Mouse (Mus musculus): ENCODE measurements at regions not wholly inside any gene's neighbourhood (a gene's known extent, or its start where the extent isn't known, plus 50 kb on each side); places are given as distances from the start of the nearest gene placed in this dataset.

DNA sequence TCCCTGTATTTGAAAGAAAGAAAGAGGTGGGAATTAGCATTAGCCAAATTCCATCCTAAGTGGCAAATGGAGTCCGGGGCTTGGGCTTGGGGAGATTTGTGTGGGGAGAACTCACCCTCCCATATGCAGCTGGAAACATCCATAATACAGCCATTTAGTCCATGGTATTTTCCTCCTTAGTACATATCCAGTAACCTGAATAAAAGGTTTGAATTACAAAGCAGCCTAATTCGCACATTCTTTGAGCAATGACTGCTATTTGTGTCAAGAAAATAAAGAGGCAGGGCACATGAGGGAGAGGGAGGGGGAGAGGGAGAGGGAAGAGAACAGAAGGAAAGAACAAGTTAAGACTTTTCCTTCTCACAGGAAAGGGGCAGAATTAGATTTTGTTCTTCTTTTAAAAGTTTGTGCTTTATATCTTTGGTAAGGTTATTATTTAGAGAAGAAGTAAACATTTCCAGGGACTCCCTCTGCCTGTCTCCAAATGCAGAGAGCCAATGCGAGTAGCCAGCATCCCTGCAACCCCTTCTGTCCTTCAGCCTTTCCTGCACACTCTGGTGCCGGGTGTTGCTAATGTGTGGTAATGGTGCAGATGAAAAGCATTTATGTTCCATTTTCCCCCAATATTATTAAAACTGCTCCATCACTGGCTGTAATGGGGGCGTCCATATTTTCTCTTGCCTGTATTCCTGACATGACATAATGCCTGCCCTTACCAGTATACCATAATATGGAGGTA is 530.6 kb upstream of the Lsamp start:
- Histone ChIP-seq H3K4me3 (no peak overlapping the region), H3K27ac (no peak overlapping the region)
- TF ChIP-seq CTCF (IDR thresholded peaks at IDR 0.05): no peak
- no peak for DNase-seq
- intact Hi-C loops (cut with DNase I): no loop called here

Measured in gastrocnemius, adult 2 months (tissue).